8 mouse cellular contexts compared by ENCODE assay signal in genomic region chr13:73603046-73603445, GRCm38 (mm10). TPM values are rescaled to one million over a fixed set of nuclear protein-coding genes. Genes with fewer than 3 reads are reported as not detected.
A peak's percentile ranks its signal among the peaks of the same experiment; 100 is the strongest.
DNase-seq lines count a peak whose midpoint lies in the region; ATAC-seq and TF ChIP-seq lines count a peak whose summit lies in the region.

No protein-coding gene starts in this region.

- peak overlapping the region; percentile 96 for H3K4me3 ChIP-seq in gastrocnemius, adult 2 months
- H3K4me3 ChIP-seq in ES-Bruce4 (ENCODE audit: low read depth, low read length): peak overlapping the region; percentile 76
- peak overlapping the region; percentile 93 for H3K4me3 ChIP-seq in forebrain, embryonic 16.5 days (replicated peaks; ENCODE audit: low read length)
- H3K4me3 ChIP-seq in liver, embryonic 16.5 days (ENCODE audit: low read depth, low read length): peak overlapping the region; percentile 88

- no peak for TF ChIP-seq EP300 in ES-Bruce4 (IDR thresholded peaks at IDR 0.05; ENCODE audit: insufficient read depth, low read depth, low read length)

- 56% methylated on average over 4 of the region's 4 CpGs for WGBS in forebrain, embryonic 16.5 days
- 53% methylated on average over 4 of the region's 4 CpGs for WGBS in liver, embryonic 16.5 days (ENCODE audit: insufficient replicate concordance)

- H3K27me3 ChIP-seq in ES-Bruce4 (ENCODE audit: control insufficient read depth, insufficient read depth, low read length, poor library complexity, severe bottlenecking): no peaks in the 10 kb centered on the region
- no peaks in the 10 kb centered on the region; the same call in 1 of the 2 replicates for H3K27me3 ChIP-seq in forebrain, embryonic 16.5 days (replicated peaks; ENCODE audit: control insufficient read depth, insufficient read depth, low read length)
- H3K27me3 ChIP-seq in liver, embryonic 16.5 days (ENCODE audit: control insufficient read depth, insufficient read depth, low read depth, low read length): no peaks in the 10 kb centered on the region

- intact Hi-C loops in gastrocnemius, adult 2 months (cut with DNase I): loop anchor here (5.0 to 10.0 kb wide), 4 partner anchors 91 to 792 kb away; partner anchors contain the start of genes Ftl1-ps1, Mrpl36, Ndufs6 and Zfp72
- intact Hi-C loops in gastrocnemius, postnatal 14 days (cut with DNase I; ENCODE audit: low total_unique reads): no loop called here
- intact Hi-C loops in left cerebral cortex, postnatal 25 days (cut with DNase I): loop anchor here (2.0 to 5.0 kb wide), 3 partner anchors 91 to 276 kb away; partner anchors contain the start of genes Mrpl36 and Ndufs6

- H3K36me3 ChIP-seq in ES-Bruce4 (ENCODE audit: control insufficient read depth, insufficient read depth, low read length, poor library complexity, severe bottlenecking): peaks cover 13% of the 10 kb centered on the region; the same call in 1 of the 2 replicates
- peaks cover 13% of the 10 kb centered on the region for H3K36me3 ChIP-seq in forebrain, embryonic 16.5 days (ENCODE audit: control insufficient read depth, insufficient read depth)
- peaks cover 5% of the 10 kb centered on the region; the same call in 1 of the 2 replicates for H3K36me3 ChIP-seq in liver, embryonic 16.5 days (ENCODE audit: control insufficient read depth, insufficient read depth)

- ATAC-seq in forebrain, embryonic 16.5 days: no peak
- no peak for ATAC-seq in liver, embryonic 16.5 days (ENCODE audit: low read depth)

- peak overlapping the region; percentile 97 for H3K4me2 ChIP-seq in forebrain, embryonic 16.5 days (ENCODE audit: low read length)
- peak overlapping the region; percentile 93 for H3K4me2 ChIP-seq in liver, embryonic 16.5 days (ENCODE audit: low read depth, low read length)

- peak overlapping the region; percentile 77 for H3K9ac ChIP-seq in ES-Bruce4 (ENCODE audit: low read depth, poor library complexity, severe bottlenecking)
- peak overlapping the region; percentile 87 for H3K9ac ChIP-seq in forebrain, embryonic 16.5 days (replicated peaks; ENCODE audit: low read depth, low read length)
- peak overlapping the region; percentile 80 for H3K9ac ChIP-seq in liver, embryonic 16.5 days (ENCODE audit: low read depth, low read length)

- H3K4me1 ChIP-seq in ES-Bruce4 (ENCODE audit: control insufficient read depth, insufficient read depth, low read length): peaks cover 1% of the 10 kb centered on the region
- H3K4me1 ChIP-seq in forebrain, embryonic 16.5 days (replicated peaks; ENCODE audit: control insufficient read depth, insufficient read depth, low read length): peaks cover 19% of the 10 kb centered on the region
- H3K4me1 ChIP-seq in liver, embryonic 16.5 days (ENCODE audit: control insufficient read depth, low read depth, low read length): peaks cover 13% of the 10 kb centered on the region

- TF ChIP-seq POLR2A in ES-Bruce4 (IDR thresholded peaks at IDR 0.05; ENCODE audit: insufficient read depth, low read length): no peak

- H3K9me3 ChIP-seq in ES-Bruce4 (replicated peaks; ENCODE audit: control insufficient read depth, insufficient read depth, low read length, poor library complexity, severe bottlenecking): no peaks in the 10 kb centered on the region
- no peaks in the 10 kb centered on the region for H3K9me3 ChIP-seq in forebrain, embryonic 16.5 days (ENCODE audit: control insufficient read depth, low read length)
- no peaks in the 10 kb centered on the region for H3K9me3 ChIP-seq in liver, embryonic 16.5 days (replicated peaks; ENCODE audit: control insufficient read depth, low read length)

- peak overlapping the region; percentile 96 for H3K27ac ChIP-seq in gastrocnemius, adult 2 months
- H3K27ac ChIP-seq in ES-Bruce4 (ENCODE audit: insufficient read depth, low read length): no peak overlapping the region
- H3K27ac ChIP-seq in forebrain, embryonic 16.5 days (ENCODE audit: low read length): no peak overlapping the region
- H3K27ac ChIP-seq in liver, embryonic 16.5 days (ENCODE audit: low read length): no peak overlapping the region

- DNase-seq in gastrocnemius, adult 2 months: no peak
- no peak for DNase-seq in gastrocnemius, postnatal 14 days
- DNase-seq in left cerebral cortex, postnatal 25 days (ENCODE audit: low spot score in 2 of 2): no peak
- DNase-seq in layer of hippocampus, postnatal 14 days (ENCODE audit: low spot score in 2 of 2): no peak
- DNase-seq in left cerebral cortex, adult 8-10 months (ENCODE audit: low spot score in 2 of 2): no peak

- no peak for TF ChIP-seq CTCF in gastrocnemius, adult 2 months (IDR thresholded peaks at IDR 0.05)
- no peak for TF ChIP-seq CTCF in ES-Bruce4 (IDR thresholded peaks at IDR 0.05; ENCODE audit: low read depth, low read length)

RNA-seq across cellular contexts. Expression of gene Clptm1l, which starts 0.8 kb away (rescaled TPM):
- 10 to 100 TPM; 32.8 to 39.4 TPM for total RNA-seq in gastrocnemius, adult 2 months (2021)
- 10 to 100 TPM; 39.5 to 50.3 TPM for total RNA-seq in gastrocnemius, postnatal 14 days (2021)
- 39.6 and 40.8 TPM in 2 replicates for polyA plus RNA-seq in ES-Bruce4 (2011; ENCODE audit: insufficient read depth, insufficient read length, low read depth, missing spikeins)
- polyA plus RNA-seq in forebrain, embryonic 16.5 days (2015; fragmentation: Nextera tagmentation; extraction: Ambion mirVana): 125 and 130 TPM in 2 replicates
- 63.1 and 64.3 TPM in 2 replicates for polyA plus RNA-seq in liver, embryonic 16.5 days (2015; fragmentation: Nextera tagmentation; extraction: Ambion mirVana)
- 100 to 1,000 TPM; 125 to 128 TPM for total RNA-seq in left cerebral cortex, postnatal 25 days (2021)
- 100 to 1,000 TPM; 121 to 125 TPM for total RNA-seq in layer of hippocampus, postnatal 14 days (2021)
- total RNA-seq in left cerebral cortex, adult 8-10 months (2022): 100 to 1,000 TPM; 112 to 134 (median 122) TPM

RNA-seq across cellular contexts. Expression of gene Tert, which starts 23.7 kb away (rescaled TPM):
- total RNA-seq in gastrocnemius, adult 2 months (2021): under 1 TPM in 1 of 2 experiments, not detected in 1; 0.14 TPM
- under 1 TPM; 0.14 to 0.18 TPM for total RNA-seq in gastrocnemius, postnatal 14 days (2021)
- 27.7 and 32.0 TPM in 2 replicates for polyA plus RNA-seq in ES-Bruce4 (2011; ENCODE audit: insufficient read depth, insufficient read length, low read depth, missing spikeins)
- polyA plus RNA-seq in forebrain, embryonic 16.5 days (2015; fragmentation: Nextera tagmentation; extraction: Ambion mirVana): 5.5 and 7.6 TPM in 2 replicates
- polyA plus RNA-seq in liver, embryonic 16.5 days (2015; fragmentation: Nextera tagmentation; extraction: Ambion mirVana): 1.1 and 2.2 TPM in 2 replicates
- 1 to 10 TPM; 2.2 to 2.3 TPM for total RNA-seq in left cerebral cortex, postnatal 25 days (2021)
- total RNA-seq in layer of hippocampus, postnatal 14 days (2021): 1 to 10 TPM; 2.6 to 4.4 TPM
- total RNA-seq in left cerebral cortex, adult 8-10 months (2022): 1 to 10 TPM; 1.8 to 4.6 (median 2.6) TPM
